Mouse (Mus musculus): ENCODE measurements at regions not wholly inside any gene's neighbourhood (a gene's known extent, or its start where the extent isn't known, plus 50 kb on each side); places are given as distances from the start of the nearest gene placed in this dataset.

DNA sequence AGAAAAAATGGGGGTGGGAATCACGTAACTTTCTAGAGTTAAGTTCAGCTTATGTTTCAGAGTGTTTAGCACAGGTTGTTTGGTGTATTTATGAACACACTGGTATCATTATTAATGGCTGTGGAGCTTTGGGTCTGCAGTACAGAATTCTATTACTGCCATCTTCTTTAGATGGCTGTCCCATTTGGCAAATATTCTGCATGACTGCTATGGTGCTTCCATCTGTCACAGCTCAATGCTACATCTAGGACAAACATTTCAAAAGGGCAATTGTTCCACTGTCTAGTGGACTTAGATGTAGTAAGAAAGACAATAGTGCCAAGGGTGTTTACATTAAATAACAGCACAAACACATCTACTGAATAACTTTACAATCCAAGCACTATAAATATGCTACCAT is 2536.3 kb downstream of the Pcdh9 start:
- CTCF ChIA-PET: no interaction called here
- POLR2A ChIA-PET: interaction anchor here in 1 of 4 experiments (1.3 kb wide), 1 partner anchor 22 kb away, joined by 3 read pairs; no protein-coding TSS in a partner anchor

- ChIA-PET POLR2A (no interaction called here), CTCF (no interaction called here)
These were observed 2563.8 kb downstream of the Pcdh9 start for GRCm38 (mm10) chr14:91326683-91327098.

Data from embryonic stem cell, embryonic (primary cell).